Mouse (Mus musculus): ENCODE measurements around the gene Lpxn.

The Lpxn gene

DNA sequence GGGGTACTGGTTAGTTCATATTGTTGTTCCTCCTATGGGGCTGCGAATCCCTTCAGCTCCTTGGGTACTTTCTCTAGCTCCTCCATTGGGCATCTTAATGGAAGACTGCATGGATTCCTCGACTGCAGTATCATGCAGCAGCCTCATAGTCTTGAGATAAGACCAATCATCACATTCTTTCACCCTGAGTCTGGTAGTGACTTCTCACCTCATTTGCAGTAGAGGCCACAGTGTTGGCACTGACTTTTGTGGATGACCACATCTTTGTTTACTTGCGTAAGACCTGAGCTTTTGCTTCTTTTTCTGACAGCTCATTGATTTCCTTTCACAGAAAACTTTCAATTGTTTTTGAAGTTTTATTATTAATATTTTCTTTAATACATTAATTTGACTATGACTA lies 9.7 kb downstream of the Lpxn start:
- DNase-seq: no peak

- DNase-seq: no peak
Observed at GRCm38 (mm10) chr19:12806214-12806613, 10.2 kb downstream of the Lpxn start.

GRCm38 (mm10) chr19:12812644-12813364 lies 16.8 kb downstream of the Lpxn start:
- no peak for DNase-seq

DNA sequence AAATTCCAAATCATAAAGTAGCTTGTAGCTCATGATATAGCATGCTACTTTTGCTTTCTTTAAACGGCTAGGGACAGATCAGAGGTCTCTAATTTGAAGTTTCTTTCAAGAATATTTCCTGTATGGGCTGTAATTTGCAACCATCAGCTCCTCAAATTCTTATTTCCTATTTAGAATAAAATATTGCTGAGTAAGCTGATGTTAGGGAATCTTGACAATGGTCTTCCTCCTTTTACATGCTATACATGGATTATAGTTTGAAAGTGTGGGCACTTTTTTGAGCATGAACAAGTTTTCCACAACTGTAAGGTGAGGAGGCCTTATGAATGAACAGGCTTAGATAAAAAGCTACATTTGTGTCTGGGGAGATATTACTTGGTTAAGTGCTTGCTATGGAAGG lies 17.9 kb downstream of the Lpxn start:
- no peak for DNase-seq

GRCm38 (mm10) chr19:12818507-12818906 lies 22.5 kb downstream of the Lpxn start:
- DNase-seq: no peak

- peak; percentile 6 for DNase-seq
Observed at GRCm38 (mm10) chr19:12820383-12820782, 24.4 kb downstream of the Lpxn start.

- DNase-seq: no peak
Observed at GRCm38 (mm10) chr19:12824549-12824948, 28.6 kb downstream of the Lpxn start.

DNA sequence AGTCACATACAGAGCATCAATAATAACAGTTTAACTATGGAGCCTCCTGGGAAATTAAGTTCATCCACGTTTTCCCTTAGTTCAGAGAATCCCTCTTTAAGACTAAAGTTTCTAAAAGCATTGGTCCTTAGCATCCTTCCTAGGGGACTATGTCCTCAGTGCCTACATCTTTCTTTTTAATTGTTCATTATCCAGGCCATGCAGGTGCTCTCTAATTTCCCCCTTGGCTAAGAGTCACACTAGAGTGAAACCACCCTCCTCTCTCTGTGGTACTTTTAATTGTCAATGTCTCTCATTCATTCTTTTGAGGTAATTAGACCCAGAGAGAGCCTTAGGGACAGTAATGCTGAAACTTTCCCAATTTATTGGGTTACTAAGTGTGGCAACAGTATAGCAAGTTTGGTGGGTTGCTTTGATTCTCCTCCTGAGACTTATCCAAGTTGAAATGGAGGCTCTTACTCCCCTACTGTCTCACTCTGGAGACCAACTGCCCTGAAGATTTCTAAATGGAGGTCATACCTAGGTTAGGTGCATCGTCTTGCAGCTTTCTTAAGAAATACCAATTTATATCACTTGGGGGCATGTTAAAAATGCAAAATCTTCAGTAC lies 34.9 kb downstream of the Lpxn start:
- no peak for DNase-seq

DNA sequence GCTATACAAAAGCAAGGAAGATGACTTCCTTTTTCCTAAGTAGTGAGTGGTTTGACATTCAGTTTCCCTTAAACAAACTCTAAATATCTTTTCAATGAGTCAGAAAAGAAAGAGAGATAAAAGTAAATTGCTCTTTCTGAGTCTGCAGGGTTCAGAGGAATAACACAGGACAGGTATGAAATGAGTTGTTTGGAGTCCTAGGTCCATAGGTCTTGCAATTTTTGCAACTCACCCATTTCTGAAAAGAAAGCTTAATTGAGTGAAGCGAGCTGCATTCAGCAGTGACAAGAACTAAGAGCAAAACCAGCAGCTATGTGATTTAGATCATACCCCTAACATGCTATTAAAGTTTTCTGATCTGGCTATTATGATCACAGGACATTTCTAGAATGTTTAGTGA lies 35.6 kb downstream of the Lpxn start:
- DNase-seq: no peak

DNA sequence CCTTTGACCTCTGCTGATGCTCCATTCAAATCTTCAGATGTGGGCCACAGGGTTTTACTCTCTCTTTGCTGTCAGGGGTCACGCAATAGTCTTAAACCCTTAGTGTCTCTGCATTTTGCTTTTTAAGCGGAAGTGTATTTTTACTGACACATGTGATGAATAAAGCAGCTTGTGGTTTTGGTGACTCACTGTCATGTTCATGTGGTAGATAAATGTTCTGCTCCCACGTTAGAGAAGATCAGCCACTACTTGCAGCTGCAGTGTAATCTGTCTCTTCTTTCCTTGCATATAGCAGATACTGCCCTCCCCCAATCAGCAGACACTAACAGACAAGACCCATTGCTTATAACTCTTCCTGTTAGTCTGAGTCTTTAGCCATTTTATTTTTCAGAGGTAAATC lies 37.6 kb downstream of the Lpxn start:
- DNase-seq: no peak

DNA sequence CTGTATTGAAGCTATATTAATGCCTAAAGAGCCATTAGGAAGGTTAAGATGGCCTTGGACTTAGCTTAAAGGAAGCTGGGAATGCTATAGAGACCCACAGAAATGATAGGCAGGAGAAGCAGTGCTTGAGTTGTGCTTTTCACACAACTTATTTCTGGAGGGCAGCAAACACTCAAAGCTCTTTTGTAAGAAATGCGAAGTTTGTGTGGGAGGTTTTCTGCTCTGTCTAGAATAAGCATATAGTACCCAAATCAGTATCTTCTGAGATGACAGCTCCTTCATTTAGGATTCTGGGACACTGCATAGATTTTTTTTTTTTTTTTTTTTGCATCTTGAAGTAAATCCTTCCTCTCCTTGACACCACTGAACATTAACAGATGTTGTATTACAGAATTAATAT lies 42.5 kb downstream of the Lpxn start:
- no peak for DNase-seq

DNA sequence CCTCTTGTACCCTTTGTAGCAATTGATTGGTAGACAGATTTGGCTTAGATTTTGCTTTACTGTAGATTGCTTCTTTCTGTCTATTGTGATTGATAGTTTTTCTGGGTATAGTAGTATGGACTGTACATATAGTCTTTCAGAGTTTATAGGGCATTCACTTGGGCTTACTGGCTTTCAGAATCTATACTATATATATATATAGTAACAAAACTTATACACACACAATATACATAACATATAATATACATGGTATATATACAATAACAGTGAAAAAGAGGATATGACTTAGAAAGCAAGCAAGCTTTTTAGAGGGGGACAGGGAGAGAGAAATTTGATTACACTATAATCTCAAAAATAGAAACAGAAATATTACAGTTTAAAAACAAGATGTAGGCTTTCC lies 50.4 kb downstream of the Lpxn start, which contains the start of gene Gm5244:
Gene Gm5244 (plus strand): TSS at position 301 of the 400 bp plus-strand sequence.
- DNase-seq: no peak

DNA sequence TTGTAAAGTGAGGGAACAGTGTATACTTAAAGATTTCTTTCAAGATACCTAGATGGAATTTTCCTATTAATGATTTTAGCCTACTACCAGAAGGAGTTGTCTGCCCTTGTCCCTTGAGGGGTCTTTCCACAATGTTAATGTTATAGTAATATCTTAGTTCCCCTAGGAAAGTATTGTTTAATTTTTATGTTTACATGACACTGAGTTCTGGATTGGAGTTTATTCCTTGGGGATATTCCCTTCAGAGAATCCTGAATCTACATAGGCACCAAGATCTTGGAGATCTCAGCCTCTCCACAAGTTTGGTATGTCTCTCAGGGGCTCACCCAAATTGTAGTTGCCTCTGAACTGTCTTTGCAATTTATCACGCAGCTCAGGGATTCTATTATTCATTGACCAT lies 61.0 kb downstream of the Lpxn start, which contains the start of gene Olfr1444:
Gene Olfr1444 (plus strand): TSS at position 301 of the 400 bp plus-strand sequence.
- no peak for DNase-seq
